Mouse (Mus musculus): ENCODE measurements around the gene Gm17657.

The Gm17657 gene

GRCm38 (mm10) chr17:29484431-29484830 is 65.0 kb downstream of the Gm17657 start:
- no peak for DNase-seq

GRCm38 (mm10) chr17:29483282-29483681 is 66.2 kb downstream of the Gm17657 start:
- DNase-seq: no peak

GRCm38 (mm10) chr17:29482632-29483031 is 66.8 kb downstream of the Gm17657 start:
- no peak for DNase-seq

- no peak for DNase-seq
These were observed 69.2 kb downstream of the Gm17657 start for GRCm38 (mm10) chr17:29480256-29480655.

- DNase-seq: no peak
These were observed 71.2 kb downstream of the Gm17657 start for GRCm38 (mm10) chr17:29478271-29478670.

GRCm38 (mm10) chr17:29477357-29477756 is 72.1 kb downstream of the Gm17657 start:
- no peak for DNase-seq

- DNase-seq: no peak
These were observed 73.0 kb downstream of the Gm17657 start for GRCm38 (mm10) chr17:29476461-29476860.

- no peak for DNase-seq
These were observed 74.3 kb downstream of the Gm17657 start for GRCm38 (mm10) chr17:29475142-29475541.

GRCm38 (mm10) chr17:29474036-29474435 is 75.4 kb downstream of the Gm17657 start:
- no peak for DNase-seq

- no peak for DNase-seq
These were observed 76.0 kb downstream of the Gm17657 start for GRCm38 (mm10) chr17:29473466-29473865.
